ENCODE assay signal across 9 mouse cellular contexts in the genomic region with DNA sequence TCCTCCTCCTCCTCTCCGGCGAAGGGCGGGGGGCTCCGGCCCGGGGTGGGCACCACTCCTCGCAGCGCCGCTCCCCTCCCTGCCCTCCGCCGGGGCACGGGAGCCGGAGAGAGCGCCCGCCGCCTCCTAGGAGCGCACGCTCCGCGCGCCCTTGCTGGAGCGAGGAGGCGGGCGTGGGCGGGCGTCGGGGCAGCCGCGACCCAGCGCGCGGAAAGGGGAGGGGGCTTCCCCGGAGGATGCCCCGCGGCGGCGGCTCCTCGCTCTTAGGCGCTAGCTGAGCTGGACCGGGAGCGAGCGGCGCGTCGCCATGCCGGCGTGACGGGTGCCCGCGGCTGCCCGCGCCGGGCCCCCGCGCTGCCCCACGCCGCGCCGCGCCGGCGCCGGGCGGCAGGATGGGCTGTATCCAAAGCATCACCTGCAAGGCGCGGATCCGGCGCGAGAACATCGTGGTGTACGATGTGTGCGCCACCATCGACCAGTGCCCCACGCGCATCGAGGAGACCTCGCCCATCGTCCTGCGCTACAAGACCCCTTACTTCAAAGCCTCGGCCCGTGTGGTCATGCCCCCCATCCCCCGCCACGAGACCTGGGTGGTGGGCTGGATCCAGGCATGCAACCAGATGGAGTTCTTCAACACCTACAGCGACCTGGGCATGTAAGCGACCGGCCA. TPM values are rescaled to one million over a fixed set of nuclear protein-coding genes. Genes with fewer than 3 reads are reported as not detected.
DNase-seq lines count a peak whose midpoint lies in the region; ATAC-seq and TF ChIP-seq lines count a peak whose summit lies in the region.
"Had no signal": no experiment of that assay in that cellular context is flagged by ENCODE, and none has a peak within 500 bp of the region (broad histone marks: within the 10 kb centered on the region; RNA-seq: fewer than 3 reads in every experiment).

A gene (plus strand): TSS at position 244 of the 670 bp plus-strand sequence.

- peaks cover 28% of the 10 kb centered on the region for H3K4me1 ChIP-seq in forebrain, embryonic 15.5 days
- H3K4me1 ChIP-seq in intestine, embryonic 15.5 days (replicated peaks): peaks cover 5% of the 10 kb centered on the region; the same call in 1 of the 2 replicates
- no peaks in the 10 kb centered on the region for H3K4me1 ChIP-seq in limb, embryonic 14.5 days (ENCODE audit: control insufficient read depth, insufficient read depth, low read length)
- H3K4me1 ChIP-seq in neural tube, embryonic 14.5 days (ENCODE audit: control insufficient read depth, insufficient read depth, low read length): peaks cover 12% of the 10 kb centered on the region

- no peaks in the 10 kb centered on the region for H3K36me3 ChIP-seq in forebrain, embryonic 15.5 days
- H3K36me3 ChIP-seq in intestine, embryonic 15.5 days: no peaks in the 10 kb centered on the region
- no peaks in the 10 kb centered on the region for H3K36me3 ChIP-seq in limb, embryonic 14.5 days (ENCODE audit: control insufficient read depth, insufficient read depth, low read length)
- H3K36me3 ChIP-seq in neural tube, embryonic 14.5 days (ENCODE audit: control insufficient read depth, insufficient read depth, low read length): no peaks in the 10 kb centered on the region

- DNase-seq in gastrocnemius, postnatal 14 days: peak; percentile 17
- no peak for DNase-seq in gastrocnemius, adult 18-20 months (ENCODE audit: low spot score)
- peak; percentile 71 for DNase-seq in brain, embryonic 14.5 days (ENCODE audit: low read depth)
- DNase-seq in limb, embryonic 14.5 days (ENCODE audit: low spot score): no peak
- DNase-seq in c-Kit-positive CD71-positive TER-119-positive erythroid progenitor cells, embryonic 14.5 days (ENCODE audit: low spot score): no peak

- peak within 1 kb of the TSS; percentile 87 for H3K4me2 ChIP-seq in forebrain, embryonic 15.5 days (replicated peaks)
- peak within 1 kb of the TSS; percentile 97 for H3K4me2 ChIP-seq in intestine, embryonic 15.5 days (replicated peaks)
- peak within 1 kb of the TSS; percentile 89 for H3K4me2 ChIP-seq in limb, embryonic 14.5 days (replicated peaks; ENCODE audit: low read depth, low read length, severe bottlenecking)
- H3K4me2 ChIP-seq in neural tube, embryonic 14.5 days (ENCODE audit: low read depth, low read length): peak within 1 kb of the TSS; percentile 58

- TF ChIP-seq POLR2A in brain, embryonic 14.5 days (IDR thresholded peaks at IDR 0.05; ENCODE audit: borderline replicate concordance, extremely low read depth, insufficient read depth, insufficient read length, poor library complexity, severe bottlenecking): 0 out of 2 replicates have a peak, but pooled peaks have one; percentile 13
- no peak for TF ChIP-seq POLR2A in limb, embryonic 14.5 days (IDR thresholded peaks at IDR 0.05; ENCODE audit: borderline replicate concordance, extremely low read depth, insufficient read depth, insufficient read length)

- intact Hi-C loops in gastrocnemius, postnatal 14 days (cut with DNase I; ENCODE audit: low total_unique reads): no loop called here

- TF ChIP-seq CTCF in brain, embryonic 14.5 days (IDR thresholded peaks at IDR 0.05; ENCODE audit: borderline replicate concordance, extremely low read depth, insufficient read depth, insufficient read length): no peak

- H3K27ac ChIP-seq in forebrain, embryonic 15.5 days (replicated peaks): peak within 1 kb of the TSS; percentile 93
- H3K27ac ChIP-seq in intestine, embryonic 15.5 days: 0 out of 2 replicates have a peak within 1 kb of the TSS, but pooled peaks have one; percentile 40
- 0 out of 2 replicates have a peak within 1 kb of the TSS, but pooled peaks have one; percentile 13 for H3K27ac ChIP-seq in limb, embryonic 14.5 days (replicated peaks; ENCODE audit: low read depth, low read length)
- peak within 1 kb of the TSS; percentile 96 for H3K27ac ChIP-seq in neural tube, embryonic 14.5 days (ENCODE audit: low read depth, low read length)

- peak within 1 kb of the TSS; percentile 92 for H3K9ac ChIP-seq in forebrain, embryonic 15.5 days (replicated peaks)
- H3K9ac ChIP-seq in intestine, embryonic 15.5 days: peak within 1 kb of the TSS; percentile 66
- peak within 1 kb of the TSS; percentile 68 for H3K9ac ChIP-seq in limb, embryonic 14.5 days (ENCODE audit: low read depth, low read length, severe bottlenecking)
- peak within 1 kb of the TSS; percentile 96 for H3K9ac ChIP-seq in neural tube, embryonic 14.5 days (replicated peaks; ENCODE audit: low read depth, low read length)

- H3K27me3 ChIP-seq in forebrain, embryonic 15.5 days: no peaks in the 10 kb centered on the region
- peaks cover 30% of the 10 kb centered on the region for H3K27me3 ChIP-seq in intestine, embryonic 15.5 days (replicated peaks)
- H3K27me3 ChIP-seq in limb, embryonic 14.5 days (ENCODE audit: control insufficient read depth, insufficient read depth, low read length): peaks cover 24% of the 10 kb centered on the region
- no peaks in the 10 kb centered on the region for H3K27me3 ChIP-seq in neural tube, embryonic 14.5 days (ENCODE audit: control insufficient read depth, insufficient read depth, low read length)

- H3K9me3 ChIP-seq in forebrain, embryonic 15.5 days: no peaks in the 10 kb centered on the region
- no peaks in the 10 kb centered on the region for H3K9me3 ChIP-seq in intestine, embryonic 15.5 days
- H3K9me3 ChIP-seq in limb, embryonic 14.5 days (ENCODE audit: control insufficient read depth, low read length): no peaks in the 10 kb centered on the region
- H3K9me3 ChIP-seq in neural tube, embryonic 14.5 days (ENCODE audit: control insufficient read depth, low read length): no peaks in the 10 kb centered on the region

- under 1% methylated on average over 52 of the region's 85 CpGs for WGBS in forebrain, embryonic 15.5 days
- WGBS in intestine, embryonic 15.5 days: under 1% methylated on average over 66 of the region's 85 CpGs
- under 1% methylated on average over 61 of the region's 85 CpGs for WGBS in limb, embryonic 14.5 days
- 0% methylated on average over 51 of the region's 85 CpGs for WGBS in neural tube, embryonic 14.5 days

- peak within 1 kb of the TSS; percentile 66 for H3K4me3 ChIP-seq in forebrain, embryonic 15.5 days
- H3K4me3 ChIP-seq in intestine, embryonic 15.5 days (replicated peaks): peak within 1 kb of the TSS; percentile 70
- H3K4me3 ChIP-seq in limb, embryonic 14.5 days (replicated peaks; ENCODE audit: low read length): peak within 1 kb of the TSS; percentile 76
- H3K4me3 ChIP-seq in neural tube, embryonic 14.5 days (ENCODE audit: low read depth, low read length): peak within 1 kb of the TSS; percentile 77

- ATAC-seq in forebrain, embryonic 15.5 days (replicated peaks): peak; percentile 72
- peak; percentile 67 for ATAC-seq in intestine, embryonic 15.5 days
- peak; percentile 21 for ATAC-seq in limb, embryonic 14.5 days (ENCODE audit: low FRiP score, low read depth)
- peak; percentile 81 for ATAC-seq in neural tube, embryonic 14.5 days (ENCODE audit: low read depth)
- ATAC-seq: Patski had no signal

RNA-seq across cellular contexts. Expression of the gene that starts here (rescaled TPM):
- total RNA-seq in gastrocnemius, postnatal 14 days (2021): 1 to 10 TPM; 2.4 to 2.5 TPM
- 1 to 10 TPM; 1.8 to 2.5 TPM for total RNA-seq in gastrocnemius, adult 18-20 months (2021)
- 26.1 and 43.3 TPM in 2 replicates for polyA plus RNA-seq in brain, embryonic 14.5 days (2012; rRNA removed)
- 7.6 and 10.1 TPM in 2 replicates for polyA plus RNA-seq in forebrain, embryonic 15.5 days (2015; fragmentation: Nextera tagmentation; extraction: Ambion mirVana)
- polyA plus RNA-seq in intestine, embryonic 15.5 days (2015; fragmentation: Nextera tagmentation; extraction: Ambion mirVana): 1.2 and 1.5 TPM in 2 replicates
- 2.3 and 2.8 TPM in 2 replicates for polyA plus RNA-seq in limb, embryonic 14.5 days (2012; rRNA removed)
- 1.3 and 1.4 TPM in 2 replicates for polyA plus RNA-seq in limb, embryonic 14.5 days (2014; fragmentation: Nextera tagmentation; extraction: Ambion mirVana)
- 12.9 and 15.8 TPM in 2 replicates for polyA plus RNA-seq in neural tube, embryonic 14.5 days (2014; fragmentation: Nextera tagmentation; extraction: Ambion mirVana)
- polyA plus RNA-seq: Patski had no signal

Comparison
In these comparisons a context has a peak if more than half of its experiments do, and no peak if none do; other contexts are left out.
1. DNase-seq: peak in gastrocnemius, postnatal 14 days (single experiment) and brain, embryonic 14.5 days (single experiment); none in gastrocnemius, adult 18-20 months (single experiment), limb, embryonic 14.5 days (single experiment) and c-Kit-positive CD71-positive TER-119-positive erythroid progenitor cells, embryonic 14.5 days (single experiment).
2. ATAC-seq: peak in every context shown above with its lines; median percentile 81 in neural tube, embryonic 14.5 days; 72 in forebrain, embryonic 15.5 days; 67 in intestine, embryonic 15.5 days; 21 in limb, embryonic 14.5 days.
3. H3K27ac ChIP-seq: peak in every context shown above with its lines; median percentile 96 in neural tube, embryonic 14.5 days; 93 in forebrain, embryonic 15.5 days; 40 in intestine, embryonic 15.5 days; 13 in limb, embryonic 14.5 days.
4. Peak in every context shown above with its lines, with median percentiles within 50 percentile points of each other: H3K4me2 ChIP-seq, H3K4me3 ChIP-seq and H3K9ac ChIP-seq.